Mouse (Mus musculus): Measurements from ENCODE around the gene Grid2.

- TF ChIP-seq CTCF (IDR thresholded peaks at IDR 0.05; ENCODE audit: low read depth, low read length) (no peak), POLR2A (IDR thresholded peaks at IDR 0.05; ENCODE audit: borderline replicate concordance, low read depth, low read length) (no peak)
These were observed 1475.5 kb downstream of the Grid2 start for GRCm38 (mm10) chr6:64731126-64731525.

Measured in bone marrow macrophage, adult 2 months (primary cell).